Mouse (Mus musculus) embryonic facial prominence, embryonic 11.5 days (tissue): ENCODE measurements around the gene Il3. TPM values are rescaled to one million over a fixed set of nuclear protein-coding genes. Genes with fewer than 3 reads are reported as not detected.

Experiments
- ATAC-seq: fragments of 200-750 bp; cut with Nextera tagmentation; replicated peaks from 2 replicates; pipeline ENCODE4 v1.8.0; 2017; ENCODE audit warnings: low read depth; ENCODE audit not compliant: insufficient number of reproducible peaks, low FRiP score, low TSS enrichment
- DNase-seq: peaks from one replicate; pipeline ENCODE4 v3.0.0-alpha.2; 2015; ENCODE audit warnings: low spot score
- H3K27ac ChIP-seq: fragments of 300-500 bp; sonication (generic); replicated peaks from 2 replicates; pipeline ENCODE4 v1.5.1; 2014; ENCODE audit warnings: mild to moderate bottlenecking, low read depth, low read length, control low read depth
- H3K27me3 ChIP-seq: fragments of 300-500 bp; sonication (generic); 2 replicates; pipeline ENCODE4 v1.6.1; 2014; ENCODE audit warnings: mild to moderate bottlenecking, low read length, moderate library complexity, mixed read lengths; ENCODE audit not compliant: control insufficient read depth, insufficient read depth
- H3K36me3 ChIP-seq: fragments of 300-500 bp; sonication (generic); replicated peaks from 2 replicates; pipeline ENCODE4 v1.6.1; 2014; ENCODE audit warnings: low read depth, mild to moderate bottlenecking, low read length, moderate library complexity, mixed read lengths; ENCODE audit not compliant: control insufficient read depth, insufficient read depth
- H3K4me1 ChIP-seq: fragments of 300-500 bp; sonication (generic); 2 replicates; pipeline ENCODE4 v1.6.1; 2014; ENCODE audit warnings: low read length, mixed read lengths; ENCODE audit not compliant: control insufficient read depth, insufficient read depth
- H3K4me2 ChIP-seq: fragments of 300-500 bp; sonication (generic); 2 replicates; pipeline ENCODE4 v1.6.1; 2014; ENCODE audit warnings: low read depth, mild to moderate bottlenecking, control low read depth, low read length, moderate library complexity
- H3K4me3 ChIP-seq: fragments of 300-500 bp; sonication (generic); 2 replicates; pipeline ENCODE4 v1.5.1; 2014; ENCODE audit warnings: low read depth, low read length, control low read depth
- H3K9ac ChIP-seq: fragments of 300-500 bp; sonication (generic); replicated peaks from 2 replicates; pipeline ENCODE4 v1.6.1; 2014; ENCODE audit warnings: mild to moderate bottlenecking, control low read depth, low read length
- H3K9me3 ChIP-seq: fragments of 300-500 bp; sonication (generic); replicated peaks from 2 replicates; pipeline ENCODE4 v1.6.1; 2016; ENCODE audit warnings: mild to moderate bottlenecking, low read length, inconsistent platforms, mixed read lengths; ENCODE audit not compliant: control insufficient read depth
- WGBS: fragments of 180-500 bp; shearing (Covaris S2); extraction: QIAGEN DNeasy Blood & Tissue Kit; methylation state at CpG from one replicate; pipeline ENCODE4 v1.1.7; 2014; 5-methylcytosine and 5-hydroxymethylcytosine counted together
- polyA plus RNA-seq: library from polyadenylated mRNA; unstranded; fragments of >200 nt; fragmentation: Nextera tagmentation; extraction: Ambion mirVana; gene quantifications from 2 replicates; pipeline ENCODE4 v1.2.1, GENCODE M21; 2014

The Il3 gene
- polyA plus RNA-seq, 1 experiment from 2014 or later = not detected

DNA sequence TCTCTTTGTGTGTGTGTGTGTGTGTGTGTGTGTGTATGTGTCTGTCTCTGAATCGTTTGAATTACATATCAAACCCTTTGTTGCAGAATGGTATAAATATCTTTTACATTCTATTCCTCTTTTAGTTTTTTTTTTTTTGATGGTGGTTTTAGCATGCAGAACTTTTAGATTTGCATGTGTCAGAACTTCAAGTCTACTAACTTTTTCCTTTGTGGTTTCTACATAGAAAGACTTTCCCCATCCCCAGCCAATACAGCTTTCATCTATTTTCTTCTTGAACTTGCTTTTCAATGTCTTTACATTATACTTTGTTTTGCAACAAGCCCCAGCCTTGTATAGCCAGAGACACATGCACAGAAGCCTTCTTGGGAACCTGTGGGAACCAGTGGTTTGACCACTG lies 29.7 kb upstream of the Il3 start:
- Histone ChIP-seq H3K4me1 (no peaks in the 10 kb centered on the region), H3K9ac (no peak overlapping the region), H3K27ac (no peak overlapping the region), H3K9me3 (no peaks in the 10 kb centered on the region; the same call in 1 of the 2 replicates), H3K4me2 (no peak overlapping the region), H3K36me3 (no peaks in the 10 kb centered on the region), H3K4me3 (no peak overlapping the region), H3K27me3 (no peaks in the 10 kb centered on the region)
- WGBS = 94% methylated on average over 1 of the region's 1 CpGs
- no peak for DNase-seq
- ATAC-seq = no peak

DNA sequence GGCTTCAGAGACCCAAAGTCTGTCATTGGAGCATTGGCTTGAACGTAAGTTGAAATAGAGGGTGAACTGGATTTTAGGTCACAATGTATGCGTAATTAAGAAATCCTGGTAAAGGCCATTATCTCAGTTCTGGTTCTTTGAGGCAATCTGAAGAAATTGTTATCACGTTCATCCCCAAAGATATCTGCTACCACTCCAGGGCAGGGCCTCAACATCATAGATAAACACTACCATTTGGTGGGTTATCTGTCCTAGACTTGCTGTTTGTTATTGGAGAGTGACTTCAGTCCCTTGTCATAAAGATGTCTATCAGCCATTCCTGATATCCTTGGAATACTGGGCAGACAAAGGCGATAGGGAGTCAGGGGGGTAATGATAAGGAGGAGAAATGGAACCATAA lies 28.9 kb upstream of the Il3 start:
- Histone ChIP-seq H3K27me3 (no peaks in the 10 kb centered on the region), H3K9ac (no peak overlapping the region), H3K4me3 (no peak overlapping the region), H3K9me3 (no peaks in the 10 kb centered on the region; the same call in 1 of the 2 replicates), H3K4me2 (no peak overlapping the region), H3K27ac (no peak overlapping the region), H3K4me1 (no peaks in the 10 kb centered on the region), H3K36me3 (no peaks in the 10 kb centered on the region)
- DNase-seq = no peak
- WGBS = 83% methylated on average over 4 of the region's 4 CpGs
- no peak for ATAC-seq

DNA sequence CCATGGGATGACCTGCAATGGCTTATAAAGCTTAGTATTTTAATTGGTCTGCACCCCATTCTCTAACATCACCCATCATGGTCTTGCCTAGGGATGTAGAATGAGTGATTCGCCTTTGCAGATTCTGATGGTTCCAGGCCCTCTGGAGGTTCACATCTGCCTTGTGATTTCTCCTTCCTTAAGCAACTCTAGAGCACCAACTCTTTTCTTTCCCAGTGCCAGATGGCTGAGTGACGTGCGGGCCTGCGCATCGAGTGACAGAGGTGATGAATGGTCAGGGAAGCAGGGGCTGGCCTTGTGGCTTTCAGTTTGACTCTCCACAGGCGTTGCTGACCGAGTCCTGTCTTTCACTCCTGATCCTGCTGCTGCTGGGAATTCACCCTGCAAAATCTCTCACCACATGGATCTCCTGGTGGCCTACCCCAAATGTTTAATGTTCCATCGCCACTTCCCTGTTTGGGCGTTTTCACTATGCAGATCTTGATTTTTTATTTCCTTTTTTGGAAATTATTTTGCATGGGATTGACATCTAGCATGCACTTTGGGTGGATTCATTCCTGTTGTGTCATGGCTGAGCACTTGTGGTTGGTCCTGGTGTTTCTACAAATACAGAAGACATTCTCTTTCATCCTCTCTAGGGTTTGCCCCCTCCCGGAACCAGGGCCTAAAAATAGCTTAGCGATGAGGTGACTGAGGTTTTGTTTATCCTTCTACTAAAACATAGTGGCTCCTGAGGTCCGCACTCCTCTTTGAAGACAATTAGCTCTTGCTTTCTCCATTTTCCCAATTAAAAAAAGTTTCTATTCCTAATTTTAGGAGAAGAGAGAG lies 27.1 kb upstream of the Il3 start:
- Histone ChIP-seq H3K9ac (no peak overlapping the region), H3K27me3 (no peaks in the 10 kb centered on the region), H3K9me3 (no peaks in the 10 kb centered on the region; the same call in 1 of the 2 replicates), H3K4me1 (no peaks in the 10 kb centered on the region), H3K27ac (no peak overlapping the region), H3K4me3 (no peak overlapping the region), H3K36me3 (no peaks in the 10 kb centered on the region), H3K4me2 (no peak overlapping the region)
- 75% methylated on average over 12 of the region's 12 CpGs for WGBS
- DNase-seq (no peak), ATAC-seq (no peak)

DNA sequence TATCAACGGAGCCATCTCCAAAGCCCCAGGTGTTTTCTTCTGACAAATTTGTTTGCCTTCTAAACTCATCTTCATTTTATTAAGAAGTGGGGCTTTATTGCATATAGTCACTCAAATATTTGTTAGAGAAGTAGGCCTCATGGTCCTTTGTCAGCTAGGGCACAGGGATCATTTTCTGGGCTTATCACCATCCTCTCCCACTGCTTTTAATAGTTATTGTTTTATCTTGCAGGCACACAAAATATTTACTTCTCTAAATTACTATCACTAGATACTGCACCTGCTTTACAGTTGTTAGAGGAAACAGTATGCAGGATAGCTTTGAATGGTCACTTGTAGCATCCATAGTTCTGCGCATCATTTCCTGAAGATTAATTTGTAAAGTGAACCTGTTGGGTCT lies 25.1 kb upstream of the Il3 start:
- WGBS = 83% methylated on average over 2 of the region's 2 CpGs
- no peak for ATAC-seq

DNA sequence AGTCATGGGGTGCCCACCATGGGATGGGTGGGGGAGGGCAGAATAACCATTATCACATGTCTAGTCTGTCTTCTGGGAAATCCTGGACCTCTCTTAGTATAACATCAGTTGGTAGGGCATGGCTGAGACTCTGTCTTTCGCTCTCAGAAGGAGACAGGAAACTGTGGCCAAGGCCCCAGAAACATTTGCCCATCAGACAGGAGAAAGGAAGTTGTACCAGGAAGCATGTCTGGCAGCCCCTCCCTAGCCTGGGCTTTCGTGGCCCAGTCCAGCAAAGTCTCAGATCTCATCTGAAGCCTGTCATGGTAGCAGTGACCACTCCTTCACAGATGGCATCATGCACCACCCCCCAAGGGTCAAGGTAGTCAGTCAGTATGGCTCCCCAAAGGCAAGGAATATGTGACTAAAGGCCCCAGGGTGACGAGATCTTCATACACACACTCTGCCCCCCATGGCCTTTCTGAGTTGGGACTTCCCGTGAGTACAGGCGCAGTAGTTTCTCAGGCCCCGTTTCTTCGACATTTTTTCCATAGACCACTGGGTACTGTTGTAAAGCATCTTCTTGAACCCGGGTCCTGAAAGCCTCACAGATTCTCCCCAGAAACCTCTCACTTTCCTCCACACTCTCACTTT lies 20.9 kb upstream of the Il3 start:
- WGBS = 88% methylated on average over 8 of the region's 8 CpGs
- Histone ChIP-seq H3K27ac (no peak overlapping the region), H3K4me3 (no peak overlapping the region), H3K4me2 (no peak overlapping the region), H3K36me3 (no peaks in the 10 kb centered on the region), H3K4me1 (no peaks in the 10 kb centered on the region), H3K9me3 (no peaks in the 10 kb centered on the region), H3K27me3 (no peaks in the 10 kb centered on the region), H3K9ac (no peak overlapping the region)
- no peak for DNase-seq
- no peak for ATAC-seq

More for the DNA sequence above, 25.1 kb upstream of the Il3 start:
- Histone ChIP-seq H3K4me1 (no peaks in the 10 kb centered on the region), H3K4me2 (no peak overlapping the region), H3K4me3 (no peak overlapping the region), H3K27ac (no peak overlapping the region), H3K9ac (no peak overlapping the region), H3K36me3 (no peaks in the 10 kb centered on the region), H3K9me3 (no peaks in the 10 kb centered on the region), H3K27me3 (no peaks in the 10 kb centered on the region)
- no peak for DNase-seq

DNA sequence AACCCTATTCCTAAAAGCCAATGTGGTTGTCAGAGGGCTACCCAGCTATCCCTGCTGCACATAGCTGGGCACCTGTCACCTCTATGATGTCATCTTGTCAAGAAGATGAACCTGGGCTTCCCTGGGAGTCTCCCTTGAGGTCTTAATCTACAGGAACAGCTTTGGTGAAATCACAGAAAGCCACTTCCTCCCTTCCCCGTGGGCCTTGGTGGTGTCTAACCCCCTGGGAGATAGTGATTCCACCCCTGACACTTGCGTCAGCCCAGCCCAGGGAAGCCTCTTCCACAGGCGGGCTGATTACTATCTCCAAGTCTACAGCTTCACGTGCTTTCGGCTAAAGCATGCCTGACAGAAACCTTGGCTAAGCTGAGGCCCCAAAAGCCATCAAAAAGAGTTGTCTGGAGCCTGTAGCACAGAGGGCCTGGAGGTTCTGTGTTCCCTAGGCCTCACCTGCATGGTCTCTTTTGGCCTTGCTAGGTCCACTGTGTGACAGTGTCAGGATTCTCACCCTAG lies 4.4 kb upstream of the Il3 start:
- ATAC-seq (no peak), DNase-seq (no peak)
- Histone ChIP-seq H3K27me3 (no peaks in the 10 kb centered on the region), H3K9ac (no peak overlapping the region), H3K27ac (no peak overlapping the region), H3K4me2 (no peak overlapping the region), H3K9me3 (no peaks in the 10 kb centered on the region), H3K4me3 (no peak overlapping the region), H3K4me1 (no peaks in the 10 kb centered on the region), H3K36me3 (no peaks in the 10 kb centered on the region)
- WGBS = 68% methylated on average over 5 of the region's 5 CpGs

DNA sequence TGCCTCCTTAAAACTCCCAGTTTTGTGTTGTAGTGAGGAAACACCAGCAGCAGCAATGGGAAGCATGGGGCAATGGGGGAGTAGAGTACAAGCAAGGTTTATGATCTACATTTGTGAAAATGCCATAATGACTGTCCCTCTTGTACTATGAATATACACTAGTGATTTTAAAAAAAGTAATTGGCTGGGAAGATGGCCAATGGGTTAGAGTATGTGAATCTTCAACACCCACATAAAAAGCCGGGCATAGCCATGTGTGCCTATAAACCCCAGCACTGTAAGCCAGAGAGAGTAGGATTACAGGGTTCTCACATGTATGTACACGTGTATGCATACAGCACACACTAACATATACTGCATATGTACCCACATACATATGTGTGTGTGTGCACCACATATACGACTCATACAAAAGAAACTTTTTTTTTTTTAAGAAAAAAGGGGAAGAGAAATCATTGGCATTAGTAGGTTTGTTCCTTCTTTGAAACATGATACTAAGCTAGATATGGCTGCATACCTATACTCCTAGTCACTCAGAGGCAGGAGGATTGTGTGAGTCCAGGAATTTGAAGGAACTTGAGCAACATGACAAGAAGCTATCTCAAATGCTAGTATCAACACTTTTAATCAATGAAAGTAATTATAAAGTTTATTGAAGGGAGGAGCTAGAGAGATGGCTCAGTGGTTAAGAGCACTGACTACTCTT lies 2.3 kb upstream of the Il3 start:
- Histone ChIP-seq H3K36me3 (no peaks in the 10 kb centered on the region), H3K4me3 (no peak overlapping the region), H3K4me1 (no peaks in the 10 kb centered on the region), H3K9me3 (no peaks in the 10 kb centered on the region), H3K9ac (no peak overlapping the region), H3K27me3 (no peaks in the 10 kb centered on the region), H3K27ac (no peak overlapping the region), H3K4me2 (no peak overlapping the region)
- ATAC-seq = no peak
- 83% methylated on average over 3 of the region's 3 CpGs for WGBS
- DNase-seq = no peak

DNA sequence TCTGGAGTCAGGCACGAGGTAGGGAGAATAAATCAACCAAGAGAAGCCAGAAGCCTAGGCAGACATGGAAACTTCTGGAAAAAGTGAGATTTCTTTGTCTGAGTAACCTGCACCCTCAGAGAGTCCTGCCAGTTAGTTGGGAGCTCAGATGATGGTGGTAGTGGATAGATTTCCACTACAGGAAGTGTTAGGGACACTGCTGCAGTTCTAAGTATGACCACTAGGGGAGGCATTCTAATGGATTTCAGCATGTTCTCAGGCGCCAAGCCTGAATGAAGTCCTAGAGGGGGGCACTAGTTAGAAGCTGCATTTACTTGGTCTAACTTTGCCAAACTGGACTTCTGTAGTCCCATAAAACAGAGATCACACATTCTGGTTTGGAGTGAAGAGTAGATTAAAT lies 2.5 kb downstream of the Il3 start:
- DNase-seq = peak; percentile 76
- WGBS = 54% methylated on average over 2 of the region's 2 CpGs
- no peak overlapping the region for H3K27ac ChIP-seq
- no peak overlapping the region for H3K4me2 ChIP-seq
- no peak for ATAC-seq
- no peak overlapping the region for H3K9ac ChIP-seq
- H3K4me1 ChIP-seq = no peaks in the 10 kb centered on the region
- no peaks in the 10 kb centered on the region for H3K27me3 ChIP-seq
- no peak overlapping the region for H3K4me3 ChIP-seq
- H3K9me3 ChIP-seq = no peaks in the 10 kb centered on the region
- H3K36me3 ChIP-seq = no peaks in the 10 kb centered on the region
